Comparison of ENCODE assay signal across 12 mouse cellular contexts in genomic region chr3:107206490-107207150, GRCm38 (mm10). TPM values are rescaled to one million over a fixed set of nuclear protein-coding genes. Genes with fewer than 3 reads are reported as not detected.
DNase-seq lines count a peak whose midpoint lies in the region; ATAC-seq lines count a peak whose summit lies in the region.
"Had no signal": no experiment of that assay in that cellular context is flagged by ENCODE, and none has a peak within 500 bp of the region (broad histone marks: within the 10 kb centered on the region; RNA-seq: fewer than 3 reads in every experiment).

No protein-coding gene starts in this region.

- H3K4me1 ChIP-seq in hindbrain, embryonic 12.5 days: peaks cover 27% of the 10 kb centered on the region
- H3K4me1 ChIP-seq in hindbrain, embryonic 14.5 days (replicated peaks; ENCODE audit: control insufficient read depth, insufficient read depth, low read length): peaks cover 24% of the 10 kb centered on the region; the same call in 1 of the 2 replicates
- H3K4me1 ChIP-seq in midbrain, embryonic 14.5 days (ENCODE audit: control insufficient read depth, insufficient read depth, low read length): peaks cover 19% of the 10 kb centered on the region
- H3K4me1 ChIP-seq in heart, embryonic 10.5 days: peaks cover 16% of the 10 kb centered on the region; the same call in 1 of the 2 replicates

- no peaks in the 10 kb centered on the region for H3K27me3 ChIP-seq in hindbrain, embryonic 12.5 days
- no peaks in the 10 kb centered on the region for H3K27me3 ChIP-seq in hindbrain, embryonic 14.5 days (ENCODE audit: control insufficient read depth, insufficient read depth, low read length)
- H3K27me3 ChIP-seq in midbrain, embryonic 14.5 days (ENCODE audit: control insufficient read depth, insufficient read depth, low read length): no peaks in the 10 kb centered on the region
- H3K27me3 ChIP-seq in heart, embryonic 10.5 days (ENCODE audit: insufficient read depth, poor library complexity, severe bottlenecking): no peaks in the 10 kb centered on the region; the same call in 1 of the 2 replicates

- H3K36me3 ChIP-seq in hindbrain, embryonic 12.5 days: no peaks in the 10 kb centered on the region
- H3K36me3 ChIP-seq in hindbrain, embryonic 14.5 days (replicated peaks; ENCODE audit: control insufficient read depth, insufficient read depth): no peaks in the 10 kb centered on the region
- H3K36me3 ChIP-seq in midbrain, embryonic 14.5 days (ENCODE audit: control insufficient read depth, insufficient read depth, low read length): no peaks in the 10 kb centered on the region
- no peaks in the 10 kb centered on the region for H3K36me3 ChIP-seq in heart, embryonic 10.5 days
- H3K36me3 ChIP-seq: embryonic facial prominence, embryonic 10.5 days had no signal

- H3K9ac ChIP-seq in hindbrain, embryonic 12.5 days: no peak overlapping the region
- H3K9ac ChIP-seq in hindbrain, embryonic 14.5 days: no peak overlapping the region
- H3K9ac ChIP-seq in midbrain, embryonic 14.5 days (replicated peaks; ENCODE audit: low read length): no peak overlapping the region

- no peak overlapping the region for H3K27ac ChIP-seq in hindbrain, embryonic 12.5 days
- H3K27ac ChIP-seq in hindbrain, embryonic 14.5 days: no peak overlapping the region
- H3K27ac ChIP-seq in midbrain, embryonic 14.5 days (replicated peaks; ENCODE audit: low read depth, low read length): no peak overlapping the region; the same call in 1 of the 2 replicates
- no peak overlapping the region for H3K27ac ChIP-seq in heart, embryonic 10.5 days
- H3K27ac ChIP-seq: embryonic facial prominence, embryonic 10.5 days had no signal

- H3K4me2 ChIP-seq in hindbrain, embryonic 12.5 days (replicated peaks): no peak overlapping the region
- no peak overlapping the region for H3K4me2 ChIP-seq in hindbrain, embryonic 14.5 days (replicated peaks)
- no peak overlapping the region for H3K4me2 ChIP-seq in midbrain, embryonic 14.5 days (ENCODE audit: low read length)

- no peak overlapping the region for H3K4me3 ChIP-seq in hindbrain, embryonic 12.5 days
- no peak overlapping the region for H3K4me3 ChIP-seq in hindbrain, embryonic 14.5 days (replicated peaks; ENCODE audit: low read length)
- H3K4me3 ChIP-seq in midbrain, embryonic 14.5 days (replicated peaks; ENCODE audit: low read depth, low read length): no peak overlapping the region
- H3K4me3 ChIP-seq in heart, embryonic 10.5 days: no peak overlapping the region
- H3K4me3 ChIP-seq: embryonic facial prominence, embryonic 10.5 days had no signal

- H3K9me3 ChIP-seq in hindbrain, embryonic 12.5 days (replicated peaks): no peaks in the 10 kb centered on the region
- H3K9me3 ChIP-seq in hindbrain, embryonic 14.5 days (ENCODE audit: control insufficient read depth, low read length): no peaks in the 10 kb centered on the region
- H3K9me3 ChIP-seq in midbrain, embryonic 14.5 days (ENCODE audit: control insufficient read depth, low read length): no peaks in the 10 kb centered on the region
- H3K9me3 ChIP-seq in heart, embryonic 10.5 days: no peaks in the 10 kb centered on the region
- H3K9me3 ChIP-seq: embryonic facial prominence, embryonic 10.5 days had no signal

- WGBS in hindbrain, embryonic 12.5 days: 33% methylated on average over 4 of the region's 4 CpGs
- WGBS in hindbrain, embryonic 14.5 days: 24% methylated on average over 4 of the region's 4 CpGs
- WGBS in midbrain, embryonic 14.5 days: 41% methylated on average over 4 of the region's 4 CpGs
- WGBS in heart, embryonic 10.5 days: 55% methylated on average over 4 of the region's 4 CpGs

- DNase-seq in hindbrain, embryonic 14.5 days (ENCODE audit: low spot score): no peak
- DNase-seq in ZHBTc4 (ENCODE audit: low read depth, low spot score): peak; percentile 33
- DNase-seq in midbrain, embryonic 14.5 days: peak; percentile 22
- DNase-seq in T-cell, adult 2 months (ENCODE audit: low spot score): no peak
- no peak for DNase-seq in heart, embryonic 10.5 days (ENCODE audit: low spot score)

- 0 out of 2 replicates have a peak, but pooled peaks have one; percentile 14 for ATAC-seq in hindbrain, embryonic 12.5 days (ENCODE audit: low FRiP score)
- no peak for ATAC-seq in hindbrain, embryonic 14.5 days (ENCODE audit: low FRiP score)
- ATAC-seq in CD4-positive, CD25-positive, alpha-beta regulatory T cell, adult 4 months: peak; percentile 80
- 0 out of 2 replicates have a peak, but pooled peaks have one; percentile 32 for ATAC-seq in midbrain, embryonic 14.5 days (ENCODE audit: low FRiP score, low TSS enrichment)

RNA-seq across cellular contexts. Expression of gene Cym, which starts 14.9 kb away (rescaled TPM):
- not detected in 2 replicates for polyA plus RNA-seq in hindbrain, embryonic 12.5 days (2016; fragmentation: Nextera tagmentation; extraction: Ambion mirVana)
- polyA plus RNA-seq in hindbrain, embryonic 14.5 days (2014; fragmentation: Nextera tagmentation; extraction: Ambion mirVana): not detected in 2 replicates
- under 1 TPM in 1 of 2 experiments, not detected in 1; 0.43 TPM for polyA plus RNA-seq in CD4-positive, CD25-positive, alpha-beta regulatory T cell, adult 4 months (2017; shearing (Covaris generic))
- polyA plus RNA-seq in midbrain, embryonic 14.5 days (2014; fragmentation: Nextera tagmentation; extraction: Ambion mirVana): 0.17 TPM in 1 of 2 replicates, not detected in the other
- polyA plus RNA-seq in heart, embryonic 10.5 days (2016; fragmentation: Nextera tagmentation; extraction: Ambion mirVana): not detected in 2 replicates
- polyA plus RNA-seq: kidney, embryonic 14.5 days; liver, adult 2 months; testis, adult 2 months had no signal

RNA-seq across cellular contexts. Expression of gene Kcna10, which starts 23.8 kb away (rescaled TPM):
- not detected in 2 replicates for polyA plus RNA-seq in hindbrain, embryonic 12.5 days (2016; fragmentation: Nextera tagmentation; extraction: Ambion mirVana)
- polyA plus RNA-seq in hindbrain, embryonic 14.5 days (2014; fragmentation: Nextera tagmentation; extraction: Ambion mirVana): not detected in 2 replicates
- polyA plus RNA-seq in CD4-positive, CD25-positive, alpha-beta regulatory T cell, adult 4 months (2017; shearing (Covaris generic)): not detected
- polyA plus RNA-seq in midbrain, embryonic 14.5 days (2014; fragmentation: Nextera tagmentation; extraction: Ambion mirVana): not detected in 2 replicates
- not detected in 2 replicates for polyA plus RNA-seq in heart, embryonic 10.5 days (2016; fragmentation: Nextera tagmentation; extraction: Ambion mirVana)
- polyA plus RNA-seq: embryonic facial prominence, embryonic 10.5 days; gonadal fat pad, adult 2 months; kidney, embryonic 14.5 days; liver, adult 2 months had no signal

RNA-seq across cellular contexts. Expression of gene A630076J17Rik, which starts 23.8 kb away (rescaled TPM):
- polyA plus RNA-seq in hindbrain, embryonic 12.5 days (2016; fragmentation: Nextera tagmentation; extraction: Ambion mirVana): not detected in 2 replicates
- not detected in 2 replicates for polyA plus RNA-seq in hindbrain, embryonic 14.5 days (2014; fragmentation: Nextera tagmentation; extraction: Ambion mirVana)
- polyA plus RNA-seq in CD4-positive, CD25-positive, alpha-beta regulatory T cell, adult 4 months (2017; shearing (Covaris generic)): not detected
- polyA plus RNA-seq in midbrain, embryonic 14.5 days (2014; fragmentation: Nextera tagmentation; extraction: Ambion mirVana): not detected in 2 replicates
- polyA plus RNA-seq in heart, embryonic 10.5 days (2016; fragmentation: Nextera tagmentation; extraction: Ambion mirVana): not detected in 2 replicates
- polyA plus RNA-seq: embryonic facial prominence, embryonic 10.5 days; kidney, embryonic 14.5 days; liver, adult 2 months; testis, adult 2 months had no signal

RNA-seq across cellular contexts. Expression of gene Prok1, which starts 32.9 kb away (rescaled TPM):
- polyA plus RNA-seq in hindbrain, embryonic 12.5 days (2016; fragmentation: Nextera tagmentation; extraction: Ambion mirVana): not detected in 2 replicates
- 0.23 TPM in 1 of 2 replicates, not detected in the other for polyA plus RNA-seq in hindbrain, embryonic 14.5 days (2014; fragmentation: Nextera tagmentation; extraction: Ambion mirVana)
- polyA plus RNA-seq in CD4-positive, CD25-positive, alpha-beta regulatory T cell, adult 4 months (2017; shearing (Covaris generic)): not detected
- polyA plus RNA-seq in midbrain, embryonic 14.5 days (2014; fragmentation: Nextera tagmentation; extraction: Ambion mirVana): 0.12 and 0.16 TPM in 2 replicates
- polyA plus RNA-seq in heart, embryonic 10.5 days (2016; fragmentation: Nextera tagmentation; extraction: Ambion mirVana): not detected in 2 replicates
- polyA plus RNA-seq: embryonic facial prominence, embryonic 10.5 days; kidney, embryonic 14.5 days; testis, adult 2 months had no signal

Comparison
In these comparisons a context has a peak if more than half of its experiments do, and no peak if none do; other contexts are left out.
1. DNase-seq: peak in ZHBTc4 (single experiment) and midbrain, embryonic 14.5 days (single experiment); none in hindbrain, embryonic 14.5 days (single experiment), T-cell, adult 2 months (single experiment) and heart, embryonic 10.5 days (single experiment).